Mouse (Mus musculus) cerebellum, adult 9-11 months (tissue): ENCODE results near the gene Cib4.

Experiments used
- DNase-seq: peaks from one replicate; pipeline ENCODE4 v3.0.0; 2022

Cib4 gene

DNA sequence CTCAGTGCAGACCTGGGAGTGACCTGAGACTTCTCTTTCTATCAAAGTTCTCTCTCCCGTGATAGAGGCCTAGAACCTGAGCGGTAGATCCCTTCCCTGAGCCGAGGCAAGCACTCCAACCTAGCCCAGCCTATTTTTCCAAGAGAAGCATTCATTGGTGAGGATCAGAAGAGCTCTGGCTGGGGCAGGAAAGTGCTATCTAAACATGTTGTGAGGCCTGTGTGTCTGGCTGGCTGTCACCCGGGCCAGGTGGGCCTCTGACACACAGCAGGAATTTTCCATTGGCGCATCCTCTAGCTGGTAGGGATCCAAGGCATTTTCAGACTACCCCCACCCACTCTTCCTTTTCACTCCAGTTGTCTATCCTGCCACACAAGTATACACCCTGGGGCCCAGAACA is 26.2 kb upstream of the Cib4 start:
- DNase-seq = no peak

DNA sequence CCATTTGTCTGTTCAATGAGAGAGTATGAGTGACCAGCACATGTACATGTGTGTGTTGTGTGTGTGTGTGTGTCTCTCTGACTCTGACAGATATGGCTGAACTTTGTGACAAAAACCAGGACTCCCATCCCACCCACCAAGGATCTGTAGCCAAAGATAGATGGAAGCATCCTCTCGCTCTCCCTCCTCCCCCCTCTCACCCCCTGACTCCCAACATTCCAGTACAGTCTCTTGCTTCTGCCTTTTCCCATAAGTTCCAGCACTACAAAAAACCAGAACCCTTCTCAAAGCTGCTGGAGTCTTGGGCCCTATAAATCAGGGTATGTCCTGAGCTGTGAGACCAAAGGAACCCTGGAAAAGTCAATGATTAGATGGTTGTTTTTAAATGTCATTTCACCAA is 22.8 kb upstream of the Cib4 start:
- no peak for DNase-seq

DNA sequence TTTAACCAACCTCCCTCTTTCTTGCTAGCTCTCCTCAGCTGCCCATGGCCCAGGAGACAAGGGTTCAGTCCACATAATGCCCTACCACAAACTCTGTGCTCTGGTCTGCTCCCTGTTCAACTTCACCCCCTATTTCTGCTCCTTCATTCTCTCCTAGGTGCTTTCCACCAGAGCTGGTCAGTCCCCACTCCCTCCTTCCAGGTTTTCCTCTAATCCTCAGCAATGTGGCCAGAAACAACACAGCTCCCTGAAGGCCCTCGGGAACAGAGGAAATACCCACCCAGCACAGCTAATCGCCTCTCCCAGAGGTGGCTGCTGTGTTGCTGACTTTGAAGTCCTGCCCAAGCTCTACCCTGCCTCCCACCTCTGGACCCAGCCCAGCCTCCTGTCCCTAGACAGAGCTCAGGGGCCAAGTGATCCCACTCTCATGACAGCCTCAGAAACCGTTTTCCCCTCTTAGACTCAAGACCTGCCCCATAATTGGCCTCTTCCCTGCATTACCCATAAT is 14.4 kb upstream of the Cib4 start:
- no peak for DNase-seq

DNA sequence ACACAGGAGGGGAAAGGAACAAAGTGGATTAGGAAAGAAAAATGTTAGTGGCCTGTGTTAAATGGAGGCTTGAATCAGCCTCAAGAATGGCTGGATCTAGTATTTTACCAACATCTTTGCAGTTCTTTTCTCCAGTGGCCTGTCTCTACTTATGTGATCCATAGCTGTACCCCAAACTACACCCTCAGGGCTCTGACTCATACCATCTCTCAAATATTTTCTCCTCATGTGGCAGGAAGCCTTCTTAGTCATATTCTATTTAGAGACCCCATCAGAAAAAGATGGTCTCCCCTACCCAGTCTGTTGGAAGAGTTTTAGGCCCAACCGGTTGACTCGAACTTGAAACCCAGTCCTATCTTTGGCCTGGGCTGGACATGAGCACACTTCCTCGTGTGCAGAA is 13.8 kb upstream of the Cib4 start:
- no peak for DNase-seq

DNA sequence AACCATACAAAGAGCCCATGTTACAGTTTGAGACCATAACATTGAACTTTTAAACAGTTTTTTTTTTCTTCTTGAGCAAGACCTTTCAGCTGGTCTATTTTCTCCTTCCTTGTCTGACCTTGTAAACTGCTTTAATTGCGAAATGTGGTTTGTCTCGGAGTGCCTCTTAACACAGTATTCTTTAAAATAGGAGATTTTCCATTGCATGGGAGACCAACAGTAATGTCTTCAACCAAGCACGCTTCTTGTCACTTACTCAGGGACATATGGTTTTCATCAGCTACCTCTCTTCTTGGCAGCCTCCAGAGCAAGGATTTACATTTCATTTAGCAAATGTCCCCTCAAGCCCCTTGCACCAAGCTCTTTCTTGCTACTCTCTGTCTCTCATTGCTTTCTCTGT is 10.6 kb upstream of the Cib4 start:
- DNase-seq = no peak

DNA sequence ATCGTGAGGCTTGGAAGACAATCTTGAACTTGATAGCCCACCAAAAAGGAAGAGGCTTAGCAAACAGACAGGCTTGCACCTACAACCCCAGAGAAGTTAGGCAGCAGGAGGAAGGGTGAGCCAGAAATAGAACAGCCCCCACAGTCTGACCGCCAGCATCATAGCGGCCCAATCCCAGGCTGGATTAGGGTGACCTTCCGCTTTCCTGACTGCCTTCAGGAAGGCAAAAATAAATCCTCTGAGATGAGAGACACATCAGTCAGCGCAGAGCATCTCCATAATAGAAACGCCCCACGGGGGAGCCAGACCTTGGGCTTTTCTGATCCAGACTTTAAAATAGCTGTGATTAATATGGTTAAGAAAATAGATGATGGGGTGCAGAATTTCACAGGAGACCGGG is 9.3 kb upstream of the Cib4 start:
- DNase-seq = no peak

DNA sequence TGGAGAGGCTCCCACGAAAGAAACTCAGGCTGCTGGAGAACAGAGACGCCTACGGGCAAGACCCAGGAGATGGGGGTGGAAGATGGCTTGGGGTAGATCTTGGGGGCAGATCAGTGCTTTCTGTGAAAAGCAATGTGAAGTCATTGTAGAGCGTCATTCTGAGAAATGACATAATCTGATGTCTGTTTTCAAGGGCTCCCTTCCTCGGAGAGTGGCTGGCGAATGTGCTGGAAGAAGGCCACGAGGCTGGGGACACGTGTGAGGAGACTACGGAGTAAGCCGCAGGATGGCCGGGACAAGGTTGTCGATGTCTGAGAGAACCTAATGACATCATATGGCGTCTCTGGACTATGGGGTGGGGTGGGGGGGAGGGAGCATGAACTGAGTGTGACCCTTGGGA is 8.3 kb upstream of the Cib4 start:
- DNase-seq = no peak

DNA sequence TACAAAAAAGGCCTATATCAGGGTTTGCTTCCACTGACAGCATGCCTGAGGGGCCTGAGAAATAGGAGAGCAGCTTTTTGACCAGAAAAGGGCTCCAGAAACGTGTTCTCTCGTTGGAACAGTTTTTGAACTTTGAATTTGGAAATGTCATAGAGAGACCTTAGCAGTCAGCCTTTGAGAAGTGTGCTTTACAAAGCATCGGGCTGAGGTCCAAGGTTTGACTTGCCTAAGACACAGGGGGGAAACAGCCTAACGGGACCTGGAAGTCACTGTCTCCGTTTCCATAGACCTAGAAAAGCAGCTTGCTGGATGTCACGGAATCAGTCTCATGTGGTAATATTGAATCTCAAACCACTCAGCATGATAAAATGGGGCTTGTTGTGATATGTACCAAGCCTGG is 6.4 kb upstream of the Cib4 start:
- DNase-seq = no peak

DNA sequence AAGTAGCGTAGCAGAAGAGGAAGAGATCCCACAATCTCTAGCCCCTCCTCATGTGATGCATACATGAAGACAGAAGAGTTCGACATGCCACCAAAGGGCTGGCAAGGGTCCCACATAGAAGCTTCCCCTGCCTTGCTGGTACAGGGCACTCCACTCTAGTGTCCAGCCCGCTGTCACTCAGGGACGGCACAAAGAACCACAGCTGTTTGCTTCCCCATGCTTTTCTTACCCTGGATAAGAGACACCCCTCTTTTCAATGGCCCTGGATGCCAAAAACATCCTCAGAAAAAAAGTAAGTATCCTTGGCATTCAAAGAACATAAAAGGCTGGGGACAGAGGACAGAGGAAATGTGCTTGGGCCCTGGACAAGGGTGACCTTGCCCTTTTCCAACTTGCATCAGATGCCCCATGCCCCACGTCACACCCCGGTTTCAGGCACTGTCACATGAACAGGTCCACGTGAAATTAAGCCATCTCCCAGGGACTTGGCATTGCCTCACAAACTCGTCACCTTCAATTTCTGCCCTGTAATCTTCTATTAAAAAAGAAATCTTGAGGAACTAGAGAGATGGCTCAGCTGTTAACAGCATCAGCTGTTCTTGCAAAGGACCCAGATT is 5.5 kb upstream of the Cib4 start:
- DNase-seq = no peak

DNA sequence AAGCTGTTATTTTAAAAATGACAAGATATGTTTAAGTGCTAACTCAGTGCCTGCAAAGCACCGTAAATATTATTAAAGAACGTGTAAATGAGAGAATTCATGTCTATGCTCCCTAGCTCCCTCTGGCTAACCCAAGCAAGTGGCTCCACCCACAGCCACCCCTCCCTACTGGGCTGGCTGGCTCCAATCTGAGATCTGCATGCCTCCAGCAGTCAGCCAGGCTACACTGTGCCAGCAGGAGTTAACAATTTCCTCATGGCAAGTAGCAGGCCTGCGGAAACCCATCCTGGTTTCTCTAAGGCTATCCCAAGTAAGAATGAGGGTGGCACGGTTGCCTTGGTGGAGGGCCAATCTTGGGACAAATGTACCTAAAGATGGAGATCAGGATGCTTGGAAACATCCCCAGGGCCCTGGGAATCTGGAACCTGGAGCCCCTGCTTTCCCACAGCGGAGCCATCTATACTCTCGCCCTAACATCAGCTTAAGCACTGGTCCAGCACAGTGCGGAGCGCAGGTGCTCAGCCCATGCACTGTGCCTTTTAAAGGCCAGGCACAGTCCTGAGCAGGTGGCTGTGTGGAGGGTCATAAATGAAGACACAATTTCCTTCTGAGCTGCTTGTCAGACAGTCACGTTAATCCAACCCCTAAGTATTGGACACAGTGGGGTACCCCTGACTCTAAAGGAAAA is 4.8 kb upstream of the Cib4 start:
- peak; percentile 74 for DNase-seq

DNA sequence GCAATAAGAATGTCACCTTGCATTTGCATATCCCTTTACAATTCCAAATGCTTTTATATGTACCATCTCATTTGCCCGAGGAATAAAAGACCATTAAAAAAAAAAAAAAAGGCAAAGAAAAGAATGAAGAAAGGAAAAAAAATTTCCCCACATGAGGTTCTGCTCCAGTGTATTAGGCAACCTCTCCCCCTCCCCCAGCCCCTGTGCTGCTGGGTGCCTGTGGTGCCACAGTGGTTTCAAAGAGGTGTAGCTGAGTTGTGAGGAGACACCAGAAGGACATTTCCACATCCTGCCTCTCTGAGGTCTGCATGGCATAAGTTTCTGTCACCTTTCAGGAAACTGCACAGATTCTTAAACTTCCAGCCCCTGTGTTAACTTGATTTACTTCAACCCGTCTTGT is 3.0 kb upstream of the Cib4 start:
- DNase-seq = no peak

DNA sequence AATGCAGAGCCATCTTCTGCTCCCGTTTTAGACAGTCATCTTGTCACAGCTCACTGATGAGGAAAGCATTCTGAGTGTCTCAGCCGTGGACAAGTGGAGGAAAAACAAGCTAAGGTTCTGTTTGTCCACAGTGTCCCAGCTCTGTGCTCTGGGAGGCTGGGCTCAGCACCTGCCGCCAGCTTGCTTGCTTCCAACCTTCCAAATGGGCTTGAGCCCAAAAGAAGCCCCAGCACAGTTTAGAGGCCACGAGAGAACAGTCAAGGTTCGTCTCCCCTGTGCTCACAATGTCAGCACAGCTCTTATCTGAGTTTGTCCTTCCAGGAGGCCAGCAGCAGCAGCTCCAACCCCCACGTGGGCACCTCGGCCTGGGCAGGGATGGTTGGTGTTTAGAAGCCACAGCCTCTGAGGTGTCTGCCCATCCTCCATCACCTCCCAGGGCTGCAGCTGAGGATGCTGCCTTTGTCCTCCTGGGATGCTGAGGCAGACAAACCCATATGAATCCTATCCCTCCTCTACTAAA is 9.5 kb downstream of the Cib4 start:
- no peak for DNase-seq

DNA sequence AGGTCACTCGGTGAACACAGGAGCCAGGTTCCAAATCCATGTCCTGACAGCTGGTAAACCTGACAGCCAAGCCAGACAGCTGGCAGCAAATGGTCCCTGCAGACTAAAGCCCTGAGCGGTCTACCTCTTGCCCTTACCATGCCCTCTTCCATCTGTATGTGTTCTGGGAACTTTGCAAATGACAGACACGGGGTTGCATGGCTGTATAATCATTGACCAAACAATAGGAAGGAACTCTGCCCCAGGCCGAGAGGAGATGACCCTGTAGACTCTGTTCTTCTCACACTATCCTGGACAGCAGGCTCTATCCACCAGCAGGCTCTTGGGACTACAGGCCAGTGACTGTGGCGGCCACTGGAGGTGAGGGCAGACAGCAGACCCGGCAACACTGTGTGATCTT is 11.0 kb downstream of the Cib4 start:
- DNase-seq = no peak

DNA sequence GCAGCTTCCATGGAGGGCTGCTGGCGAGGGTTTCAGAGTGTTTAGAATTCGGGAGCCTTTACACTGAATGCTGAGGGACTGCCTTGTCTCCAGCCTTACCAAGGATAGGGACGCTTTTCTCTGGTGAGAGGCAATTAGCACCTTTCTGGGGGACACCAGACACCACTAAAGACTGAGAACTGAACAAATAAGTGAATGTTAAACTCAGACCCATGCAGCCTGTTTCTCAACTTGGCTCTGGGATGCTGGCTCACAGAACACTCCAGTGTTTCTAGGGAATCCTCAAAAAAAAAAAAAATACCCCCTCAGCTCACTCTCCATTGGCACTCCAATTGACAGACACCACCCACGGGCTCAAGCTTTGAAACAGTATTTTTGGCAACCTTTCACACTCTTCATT is 16.7 kb downstream of the Cib4 start:
- no peak for DNase-seq

DNA sequence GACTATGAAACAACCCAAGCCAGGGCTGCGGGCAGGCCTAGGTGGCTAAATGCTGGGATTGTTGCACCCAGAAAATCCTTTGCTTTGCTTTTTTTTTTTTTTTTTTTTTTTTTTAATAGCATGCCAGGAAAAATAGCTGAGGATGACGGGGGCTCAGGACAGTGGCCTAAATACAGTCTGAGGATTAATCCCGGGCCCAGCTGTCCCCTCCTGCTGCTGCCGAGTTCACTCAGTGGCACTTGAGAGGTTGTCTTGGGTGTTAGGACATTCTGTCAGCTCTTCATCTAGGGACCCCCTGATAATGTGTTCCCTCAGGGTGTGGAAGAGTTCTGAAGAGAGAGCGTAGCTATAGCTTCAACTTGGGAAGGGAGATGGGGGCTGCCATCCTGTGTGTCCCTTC is 18.5 kb downstream of the Cib4 start:
- no peak for DNase-seq

DNA sequence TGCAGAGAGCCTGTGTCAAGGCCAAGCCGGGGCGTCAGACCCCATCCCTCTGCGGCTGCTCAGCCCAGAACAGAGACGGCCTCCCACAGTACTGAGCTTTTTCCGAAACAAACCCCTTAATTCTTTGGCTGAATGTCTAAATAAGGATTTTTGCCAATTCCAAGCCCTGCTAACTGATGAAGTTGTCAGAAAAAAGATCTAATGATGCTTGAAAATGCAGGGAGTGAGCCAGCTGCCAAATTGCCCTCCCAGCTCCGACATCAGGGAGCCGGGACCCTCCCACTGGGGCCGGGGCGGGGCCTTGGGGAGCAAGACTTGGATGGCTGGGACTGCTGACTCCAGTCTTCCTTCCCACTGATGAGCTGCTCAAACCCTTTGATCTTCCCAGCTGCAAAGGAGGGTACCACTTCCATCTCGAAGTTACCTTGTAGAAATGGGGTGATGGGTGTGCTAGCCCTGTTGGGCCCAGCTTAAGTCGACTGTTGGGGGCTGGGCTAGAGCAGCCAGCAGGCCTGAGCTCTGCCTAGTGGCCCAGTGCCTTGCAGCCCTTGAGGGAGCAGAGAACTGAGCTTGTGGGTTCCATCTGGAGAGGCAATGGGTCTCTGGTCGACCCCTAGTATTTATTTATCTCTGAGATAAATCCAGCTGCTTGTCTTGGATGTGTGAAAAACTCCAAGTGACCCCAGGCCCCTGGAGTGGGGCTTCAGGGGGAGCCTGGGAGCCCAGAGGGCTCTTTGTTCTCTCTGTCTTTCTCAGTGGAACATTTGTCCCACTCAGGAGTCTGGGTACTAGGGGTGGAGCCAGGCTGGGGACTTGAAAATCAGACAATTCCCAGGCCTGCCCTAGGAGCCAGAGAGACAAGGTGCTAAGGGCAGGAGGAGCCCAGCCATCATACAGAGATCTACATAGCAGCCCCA is 19.5 kb downstream of the Cib4 start:
- no peak for DNase-seq

DNA sequence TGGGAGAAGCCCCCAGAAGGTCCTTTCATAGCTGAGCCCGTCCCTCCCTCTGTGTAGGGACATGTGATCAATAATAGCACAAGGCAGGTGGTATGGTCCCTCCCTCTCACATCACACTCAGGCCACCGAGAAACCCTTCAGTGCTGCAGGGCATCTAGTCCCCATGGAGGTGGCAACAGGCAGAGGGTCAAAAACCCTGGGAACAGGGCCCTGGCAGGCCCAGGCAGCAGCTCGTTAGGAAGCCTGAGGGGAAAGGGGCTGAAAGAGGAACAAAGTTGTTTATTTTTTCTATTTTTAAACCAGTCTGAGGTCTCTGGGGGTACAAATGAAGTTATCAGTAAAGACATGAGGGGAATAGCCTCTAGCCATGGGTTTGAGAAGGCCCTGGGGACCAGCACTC is 21.4 kb downstream of the Cib4 start:
- no peak for DNase-seq

DNA sequence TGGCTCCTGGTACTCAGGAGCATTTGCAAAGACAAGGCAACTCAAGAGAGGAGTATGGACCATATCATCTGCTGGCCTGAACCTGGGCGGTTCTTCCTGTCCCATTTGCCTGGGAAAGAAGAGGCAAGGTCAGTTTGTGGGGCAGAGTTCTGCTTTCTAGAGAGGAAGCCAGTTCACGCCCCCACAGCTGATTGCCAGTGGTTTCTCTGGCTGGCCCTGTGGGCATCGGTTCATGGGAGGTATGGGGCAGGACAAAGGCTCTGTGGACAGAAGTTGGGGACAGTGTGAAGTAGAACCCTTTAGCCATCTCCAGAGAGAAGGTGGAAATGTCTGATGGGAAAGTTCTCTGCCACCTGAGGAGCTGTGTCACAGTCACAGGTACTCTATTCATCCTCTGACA is 22.5 kb downstream of the Cib4 start:
- no peak for DNase-seq

DNA sequence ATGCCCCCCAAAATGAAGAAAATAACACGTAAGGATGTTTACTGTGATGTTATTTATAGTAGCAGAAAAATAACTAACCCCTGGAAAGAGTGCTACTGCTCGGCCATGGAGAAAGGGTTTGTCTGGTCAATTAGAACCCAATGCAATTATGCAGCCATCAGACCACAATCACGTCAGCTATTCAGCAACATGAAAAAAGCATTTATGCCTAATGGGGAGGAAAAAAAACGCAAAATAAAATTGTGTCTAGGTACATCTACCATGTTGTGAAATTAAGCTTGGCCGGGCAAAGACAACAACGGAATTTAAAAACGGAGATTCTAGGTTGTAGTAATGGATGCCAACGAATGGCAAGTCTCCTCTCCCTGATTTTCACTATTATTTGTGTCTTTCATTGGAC is 23.2 kb downstream of the Cib4 start:
- no peak for DNase-seq

DNA sequence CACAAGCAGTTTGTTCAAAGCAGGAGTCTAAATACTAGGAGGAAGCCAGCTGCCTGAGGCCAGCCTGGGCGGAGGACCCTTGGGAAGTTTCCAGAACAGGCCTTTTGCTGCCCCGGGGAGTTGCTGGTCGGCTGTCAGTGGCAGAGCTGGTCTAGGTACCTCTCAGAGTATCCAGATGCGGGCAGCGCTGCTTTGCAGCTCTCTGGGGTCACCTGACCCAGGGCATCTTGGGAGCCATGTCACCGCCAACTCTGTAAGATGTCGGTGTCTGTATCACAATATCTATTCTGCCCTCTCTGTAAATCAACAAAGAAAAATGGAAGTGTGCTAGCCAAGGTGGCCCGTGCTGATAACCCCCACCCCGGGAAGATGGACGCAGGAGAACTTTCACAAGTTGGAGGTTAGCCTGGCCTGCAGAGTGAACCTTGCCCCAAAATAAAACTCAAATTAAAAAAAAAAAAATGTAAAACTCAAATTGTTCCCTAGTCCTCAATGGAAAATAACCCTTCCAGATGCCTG is 25.4 kb downstream of the Cib4 start:
- DNase-seq = no peak

DNA sequence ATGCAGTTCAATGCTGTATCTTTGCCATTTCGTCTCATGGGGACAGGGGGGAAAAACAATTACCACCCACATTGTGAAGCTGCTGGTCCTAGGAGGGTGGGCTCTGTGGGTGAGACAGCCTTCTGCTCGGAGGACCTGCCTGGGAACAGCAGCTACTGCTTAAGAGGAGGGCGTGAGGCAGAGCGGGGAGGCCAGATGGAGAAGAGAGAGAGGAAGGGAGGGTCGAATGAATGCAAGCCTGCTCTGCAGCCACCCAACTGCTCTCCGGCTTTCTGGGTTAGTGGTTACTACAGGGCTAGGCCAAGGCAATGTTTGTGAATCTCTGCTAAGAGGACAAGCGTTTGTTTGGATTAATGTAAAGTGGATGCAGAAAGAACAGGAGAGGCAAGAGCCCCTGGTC is 26.1 kb downstream of the Cib4 start:
- no peak for DNase-seq

DNA sequence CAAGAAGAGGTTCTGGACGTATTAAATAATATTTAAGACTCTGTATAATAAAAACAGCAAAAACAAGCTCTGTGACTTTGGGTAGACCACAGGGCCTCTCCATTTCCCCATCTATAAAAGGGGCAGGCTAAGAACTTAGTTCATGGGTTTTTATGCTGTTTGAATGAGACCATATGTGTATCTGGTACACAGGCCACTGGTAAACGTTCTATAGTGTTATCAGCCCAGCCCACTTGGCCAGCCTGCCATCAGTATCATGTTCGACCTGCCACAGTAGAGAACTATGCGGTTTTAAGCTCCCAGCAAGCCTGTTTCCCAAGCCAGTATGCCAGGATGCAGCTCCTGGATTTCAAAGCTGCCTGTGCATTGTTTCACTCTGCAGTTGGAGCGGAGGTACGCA is 27.1 kb downstream of the Cib4 start:
- no peak for DNase-seq

DNA sequence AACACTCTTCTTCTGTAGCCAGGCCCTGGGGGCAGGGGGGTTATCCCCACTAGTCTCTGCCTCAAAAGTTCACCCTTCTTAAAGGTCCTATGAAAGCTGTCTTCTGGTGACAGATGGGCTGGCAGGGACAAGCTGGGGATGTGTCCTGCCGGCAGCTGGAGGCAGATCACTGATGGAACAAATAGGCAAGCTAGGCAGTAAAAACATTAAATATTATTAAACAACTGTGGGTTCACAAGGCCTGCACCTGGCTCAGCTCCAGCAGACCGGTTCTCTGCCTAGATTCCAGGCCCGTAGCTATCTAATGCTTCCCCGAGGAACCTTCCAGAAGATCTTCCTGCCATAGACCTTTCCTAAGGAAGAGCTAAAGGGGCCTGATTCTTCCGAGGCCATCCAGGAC is 27.5 kb downstream of the Cib4 start:
- no peak for DNase-seq

DNA sequence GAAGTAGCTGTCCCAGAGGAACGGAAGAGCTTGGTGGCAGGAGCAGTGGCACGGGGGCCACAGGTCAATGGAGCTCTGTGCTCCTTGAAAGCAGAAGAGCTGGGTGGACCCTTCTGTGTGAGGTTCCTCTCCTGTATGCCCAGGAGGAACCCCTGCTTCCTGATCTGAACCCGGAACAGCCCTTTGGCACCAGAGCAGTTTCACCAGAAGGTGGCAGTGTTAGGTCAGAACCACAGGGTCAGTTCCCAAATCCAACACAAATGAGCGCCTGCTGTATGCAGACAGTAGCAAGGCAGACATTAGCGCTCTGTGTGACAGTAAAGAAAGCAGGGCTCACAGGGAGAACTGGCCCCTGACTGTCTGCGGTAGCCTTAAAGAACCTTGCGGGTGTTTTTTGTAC is 29.3 kb downstream of the Cib4 start:
- DNase-seq = peak; percentile 64
